9 mouse cellular contexts compared by ENCODE assay signal in the genomic region with DNA sequence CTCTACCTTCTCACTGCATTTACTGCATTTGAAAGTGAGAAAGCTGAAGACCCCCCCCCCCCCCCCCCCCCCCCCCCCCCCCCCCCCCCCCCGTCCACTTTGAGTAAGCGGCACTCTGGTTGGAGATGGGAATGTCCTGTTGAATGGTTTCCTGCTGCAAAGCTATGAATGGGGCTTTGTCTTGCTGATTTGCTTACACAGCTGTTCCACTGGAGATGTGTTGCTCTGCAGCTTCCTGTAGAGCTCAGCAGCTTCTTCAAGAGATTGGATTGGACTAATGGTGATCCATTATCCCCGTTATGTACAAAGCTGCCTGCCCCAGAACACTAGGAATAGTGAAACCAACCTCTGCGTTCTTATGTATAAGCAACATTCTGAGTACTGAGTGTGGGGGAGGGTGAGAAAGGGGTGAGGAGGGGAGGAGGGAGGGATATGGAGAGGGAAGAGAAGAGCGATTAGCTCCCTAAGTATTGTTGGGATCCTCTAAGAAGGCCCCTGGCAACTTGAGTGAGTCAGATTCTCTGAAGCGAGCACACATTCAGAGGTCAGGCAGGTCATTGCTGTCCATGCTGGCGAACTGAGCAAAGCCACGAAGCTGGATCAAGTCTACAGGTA. TPM values are rescaled to one million over a fixed set of nuclear protein-coding genes. Genes with fewer than 3 reads are reported as not detected.
DNase-seq lines count a peak whose midpoint lies in the region; ATAC-seq and TF ChIP-seq lines count a peak whose summit lies in the region.
"Had no signal": no experiment of that assay in that cellular context is flagged by ENCODE, and none has a peak within 500 bp of the region (broad histone marks: within the 10 kb centered on the region; RNA-seq: fewer than 3 reads in every experiment).

No protein-coding gene starts in this region.

- H3K27me3 ChIP-seq in kidney, embryonic 16.5 days (ENCODE audit: insufficient read depth, low read length) = 0 out of 2 replicates have a peak, but pooled peaks cover 4% of the 10 kb centered on the region
- H3K27me3 ChIP-seq in forebrain, embryonic 12.5 days = peaks cover 2% of the 10 kb centered on the region; the same call in 1 of the 2 replicates
- H3K27me3 ChIP-seq in limb, embryonic 10.5 days (ENCODE audit: low read depth, poor library complexity, severe bottlenecking) = no peaks in the 10 kb centered on the region
- no peaks in the 10 kb centered on the region for H3K27me3 ChIP-seq in neural tube, embryonic 15.5 days (replicated peaks)
- H3K27me3 ChIP-seq in thymus, adult 2 months (ENCODE audit: control insufficient read depth, insufficient read depth, low read length) = no peaks in the 10 kb centered on the region; the same call in 1 of the 2 replicates

- TF ChIP-seq POLR2A in thymus, adult 2 months (IDR thresholded peaks at IDR 0.05; ENCODE audit: control insufficient read depth, extremely low read depth, insufficient read depth, low read length, poor library complexity) = no peak

- 20% methylated on average over 6 of the region's 8 CpGs for WGBS in kidney, embryonic 16.5 days
- WGBS in forebrain, embryonic 12.5 days = 5% methylated on average over 6 of the region's 8 CpGs
- 45% methylated on average over 6 of the region's 8 CpGs for WGBS in limb, embryonic 10.5 days
- WGBS in neural tube, embryonic 15.5 days = 5% methylated on average over 6 of the region's 8 CpGs
- WGBS in thymus, adult 2 months = 75% methylated on average over 6 of the region's 8 CpGs

- peak overlapping the region; percentile 65 for H3K27ac ChIP-seq in kidney, embryonic 16.5 days (ENCODE audit: low read length)
- H3K27ac ChIP-seq in forebrain, embryonic 12.5 days = peak overlapping the region; percentile 82
- H3K27ac ChIP-seq in limb, embryonic 10.5 days = peak overlapping the region; percentile 71
- H3K27ac ChIP-seq in neural tube, embryonic 15.5 days (replicated peaks) = peak overlapping the region; percentile 70
- no peak overlapping the region for H3K27ac ChIP-seq in thymus, adult 2 months (ENCODE audit: control insufficient read depth, insufficient read depth, low read length)

- DNase-seq in kidney, adult 11 months = no peak
- no peak for DNase-seq in limb, embryonic 10.5 days (ENCODE audit: low spot score)
- no peak for DNase-seq in right cerebral cortex, adult 18-20 months
- no peak for DNase-seq in thymus, adult 2 months

- no peaks in the 10 kb centered on the region for H3K36me3 ChIP-seq in kidney, embryonic 16.5 days (ENCODE audit: insufficient read depth, low read length)
- H3K36me3 ChIP-seq in forebrain, embryonic 12.5 days (replicated peaks) = no peaks in the 10 kb centered on the region
- H3K36me3 ChIP-seq in limb, embryonic 10.5 days = no peaks in the 10 kb centered on the region
- no peaks in the 10 kb centered on the region for H3K36me3 ChIP-seq in neural tube, embryonic 15.5 days
- no peaks in the 10 kb centered on the region for H3K36me3 ChIP-seq in thymus, adult 2 months (ENCODE audit: control insufficient read depth, insufficient read depth, low read length)

- no peak overlapping the region; the same call in 1 of the 2 replicates for H3K4me2 ChIP-seq in kidney, embryonic 16.5 days (replicated peaks; ENCODE audit: low read depth, low read length)
- H3K4me2 ChIP-seq in forebrain, embryonic 12.5 days = peak overlapping the region; percentile 31
- H3K4me2 ChIP-seq in neural tube, embryonic 15.5 days = peak overlapping the region; percentile 15; the same call in 1 of the 2 replicates

- peak; percentile 92 for ATAC-seq in kidney, embryonic 16.5 days (ENCODE audit: low FRiP score, low TSS enrichment)
- ATAC-seq in forebrain, embryonic 12.5 days (ENCODE audit: low FRiP score) = peak; percentile 94
- peak; percentile 90 for ATAC-seq in neural tube, embryonic 15.5 days (ENCODE audit: low FRiP score)
- no peak for ATAC-seq in granulocyte monocyte progenitor cell, adult 5-6 weeks (replicated peaks; ENCODE audit: poor library complexity, severe bottlenecking)

- H3K9ac ChIP-seq in kidney, embryonic 16.5 days (replicated peaks; ENCODE audit: low read length) = no peak overlapping the region
- no peak overlapping the region for H3K9ac ChIP-seq in forebrain, embryonic 12.5 days
- H3K9ac ChIP-seq in neural tube, embryonic 15.5 days (replicated peaks) = no peak overlapping the region

- H3K4me3 ChIP-seq in kidney, embryonic 16.5 days (ENCODE audit: low read length) = no peak overlapping the region
- H3K4me3 ChIP-seq in forebrain, embryonic 12.5 days (replicated peaks) = no peak overlapping the region
- no peak overlapping the region for H3K4me3 ChIP-seq in limb, embryonic 10.5 days
- H3K4me3 ChIP-seq in neural tube, embryonic 15.5 days (replicated peaks) = no peak overlapping the region
- no peak overlapping the region for H3K4me3 ChIP-seq in thymus, adult 2 months (ENCODE audit: control insufficient read depth, insufficient read depth, low read length)

- no peak for TF ChIP-seq CTCF in thymus, adult 2 months (IDR thresholded peaks at IDR 0.05; ENCODE audit: borderline replicate concordance, control insufficient read depth, extremely low read depth, insufficient read depth, low read length, poor library complexity)

- peaks cover 7% of the 10 kb centered on the region for H3K4me1 ChIP-seq in kidney, embryonic 16.5 days (ENCODE audit: insufficient read depth, low read length)
- peaks cover 16% of the 10 kb centered on the region for H3K4me1 ChIP-seq in forebrain, embryonic 12.5 days
- H3K4me1 ChIP-seq in limb, embryonic 10.5 days = peaks cover 14% of the 10 kb centered on the region
- peaks cover 21% of the 10 kb centered on the region for H3K4me1 ChIP-seq in neural tube, embryonic 15.5 days
- no peaks in the 10 kb centered on the region for H3K4me1 ChIP-seq in thymus, adult 2 months (replicated peaks; ENCODE audit: control insufficient read depth, insufficient read depth, low read length)

- H3K9me3 ChIP-seq in kidney, embryonic 16.5 days (ENCODE audit: low read length) = no peaks in the 10 kb centered on the region
- H3K9me3 ChIP-seq in forebrain, embryonic 12.5 days = no peaks in the 10 kb centered on the region
- no peaks in the 10 kb centered on the region for H3K9me3 ChIP-seq in limb, embryonic 10.5 days (replicated peaks)
- H3K9me3 ChIP-seq in neural tube, embryonic 15.5 days (replicated peaks) = no peaks in the 10 kb centered on the region

RNA-seq across cellular contexts. Expression of gene Gm17660, which starts 5.0 kb away (rescaled TPM):
- not detected in 2 replicates for polyA plus RNA-seq in kidney, embryonic 16.5 days (2015; fragmentation: Nextera tagmentation; extraction: Ambion mirVana)
- polyA plus RNA-seq in forebrain, embryonic 12.5 days (2016; fragmentation: Nextera tagmentation; extraction: Ambion mirVana) = not detected in 2 replicates
- polyA plus RNA-seq in limb, embryonic 10.5 days (2016; fragmentation: Nextera tagmentation; extraction: Ambion mirVana) = not detected in 2 replicates
- not detected in 2 replicates for polyA plus RNA-seq in neural tube, embryonic 15.5 days (2015; fragmentation: Nextera tagmentation; extraction: Ambion mirVana)
- not detected in 2 replicates for total RNA-seq in granulocyte monocyte progenitor cell, adult 5-6 weeks (2014; fragmentation: Nextera tagmentation)
- total RNA-seq in granulocyte monocyte progenitor cell, adult 5-6 weeks (2017) = not detected in 2 replicates
- not detected in 2 replicates for polyA plus RNA-seq in thymus, adult 2 months (2012; rRNA removed)
- polyA plus RNA-seq: spleen, adult 2 months had no signal

RNA-seq across cellular contexts. Expression of gene Nudt9, which starts 26.3 kb away (rescaled TPM):
- 62.2 and 62.3 TPM in 2 replicates for polyA plus RNA-seq in kidney, embryonic 16.5 days (2015; fragmentation: Nextera tagmentation; extraction: Ambion mirVana)
- 55.8 and 58.8 TPM in 2 replicates for polyA plus RNA-seq in forebrain, embryonic 12.5 days (2016; fragmentation: Nextera tagmentation; extraction: Ambion mirVana)
- polyA plus RNA-seq in limb, embryonic 10.5 days (2016; fragmentation: Nextera tagmentation; extraction: Ambion mirVana) = 63.0 and 63.8 TPM in 2 replicates
- polyA plus RNA-seq in neural tube, embryonic 15.5 days (2015; fragmentation: Nextera tagmentation; extraction: Ambion mirVana) = 73.0 and 73.2 TPM in 2 replicates
- 21.3 and 32.5 TPM in 2 replicates for total RNA-seq in granulocyte monocyte progenitor cell, adult 5-6 weeks (2014; fragmentation: Nextera tagmentation)
- total RNA-seq in granulocyte monocyte progenitor cell, adult 5-6 weeks (2017) = 37.4 and 43.8 TPM in 2 replicates
- polyA plus RNA-seq in thymus, adult 2 months (2012; rRNA removed) = 43.6 and 49.0 TPM in 2 replicates

RNA-seq across cellular contexts. Expression of gene Sparcl1, which starts 41.2 kb away (rescaled TPM):
- 56.7 and 79.2 TPM in 2 replicates for polyA plus RNA-seq in kidney, embryonic 16.5 days (2015; fragmentation: Nextera tagmentation; extraction: Ambion mirVana)
- polyA plus RNA-seq in forebrain, embryonic 12.5 days (2016; fragmentation: Nextera tagmentation; extraction: Ambion mirVana) = 26.5 and 27.5 TPM in 2 replicates
- polyA plus RNA-seq in limb, embryonic 10.5 days (2016; fragmentation: Nextera tagmentation; extraction: Ambion mirVana) = 9.4 and 17.1 TPM in 2 replicates
- polyA plus RNA-seq in neural tube, embryonic 15.5 days (2015; fragmentation: Nextera tagmentation; extraction: Ambion mirVana) = 479 and 515 TPM in 2 replicates
- total RNA-seq in granulocyte monocyte progenitor cell, adult 5-6 weeks (2014; fragmentation: Nextera tagmentation) = not detected in 2 replicates
- total RNA-seq in granulocyte monocyte progenitor cell, adult 5-6 weeks (2017) = not detected in 2 replicates
- polyA plus RNA-seq in thymus, adult 2 months (2012; rRNA removed) = 15.2 and 26.8 TPM in 2 replicates

RNA-seq across cellular contexts. Expression of gene Hsd17b11, which starts 50.7 kb away (rescaled TPM):
- polyA plus RNA-seq in kidney, embryonic 16.5 days (2015; fragmentation: Nextera tagmentation; extraction: Ambion mirVana) = 6.2 and 7.9 TPM in 2 replicates
- 1.5 and 1.7 TPM in 2 replicates for polyA plus RNA-seq in forebrain, embryonic 12.5 days (2016; fragmentation: Nextera tagmentation; extraction: Ambion mirVana)
- polyA plus RNA-seq in limb, embryonic 10.5 days (2016; fragmentation: Nextera tagmentation; extraction: Ambion mirVana) = 1.9 and 2.4 TPM in 2 replicates
- 4.3 TPM in 2 replicates for polyA plus RNA-seq in neural tube, embryonic 15.5 days (2015; fragmentation: Nextera tagmentation; extraction: Ambion mirVana)
- total RNA-seq in granulocyte monocyte progenitor cell, adult 5-6 weeks (2014; fragmentation: Nextera tagmentation) = 63.1 and 79.0 TPM in 2 replicates
- 79.8 and 93.7 TPM in 2 replicates for total RNA-seq in granulocyte monocyte progenitor cell, adult 5-6 weeks (2017)
- polyA plus RNA-seq in thymus, adult 2 months (2012; rRNA removed) = 15.1 and 18.8 TPM in 2 replicates
